Mouse (Mus musculus) ES-E14 (cell line): Measurements from ENCODE around the gene Tmem86b. TPM values are rescaled to one million over a fixed set of nuclear protein-coding genes. Genes with fewer than 3 reads are reported as not detected.

ENCODE experiments used
- DNase-seq: peaks from one replicate; pipeline ENCODE4 v3.0.0-alpha.2; 2013; ENCODE audit warnings: low read depth, low spot score
- H3K27ac ChIP-seq: 2 replicates; pipeline ENCODE4 v1.5.1; 2012; ENCODE audit warnings: low read depth, mild to moderate bottlenecking, low read length, moderate library complexity, mixed read lengths; ENCODE audit not compliant: poor library complexity, insufficient read depth, severe bottlenecking
- H3K36me3 ChIP-seq: 2 replicates; pipeline ENCODE4 v1.6.1; 2012; ENCODE audit warnings: mild to moderate bottlenecking, low read length, moderate library complexity, mixed read lengths; ENCODE audit not compliant: control insufficient read depth, poor library complexity, insufficient read depth, severe bottlenecking
- H3K4me1 ChIP-seq, 2 experiments: fragments of 150-350 bp in 1 of 2; sonication (generic) in 1 of 2; 2 replicates each; pipeline ENCODE4 v1.6.1; 2012; ENCODE audit warnings: low read length in 2 of 2, mild to moderate bottlenecking in 1 of 2, mixed read lengths in 1 of 2; ENCODE audit not compliant: control insufficient read depth in 2 of 2, insufficient read depth in 2 of 2, poor library complexity in 1 of 2
- H3K4me3 ChIP-seq, 2 experiments: fragments of 150-350 bp in 1 of 2; sonication (generic) in 1 of 2; 2 replicates each; pipeline ENCODE4 v1.5.1; 2012; ENCODE audit warnings: low read length in 2 of 2, low read depth in 1 of 2, mild to moderate bottlenecking in 1 of 2, mixed read lengths in 1 of 2; ENCODE audit not compliant: insufficient read depth in 1 of 2, poor library complexity in 1 of 2, severe bottlenecking in 1 of 2
- H3K9ac ChIP-seq: 2 replicates; pipeline ENCODE4 v1.6.1; 2012; ENCODE audit warnings: low read depth, mild to moderate bottlenecking, low read length, mixed read lengths; ENCODE audit not compliant: poor library complexity, insufficient read depth, severe bottlenecking
- H3K9me3 ChIP-seq: fragments of 150-350 bp; sonication (generic); 2 replicates; pipeline ENCODE4 v1.6.1; 2012; ENCODE audit warnings: low read depth, mild to moderate bottlenecking, low read length; ENCODE audit not compliant: control insufficient read depth, insufficient read depth
- CHD2 ChIP-seq: IDR thresholded peaks from 2 replicates; pipeline ENCODE4 v1.6.1; 2014; ENCODE audit warnings: mild to moderate bottlenecking, low read depth, low read length, inconsistent platforms
- HCFC1 ChIP-seq: IDR thresholded peaks from 2 replicates; pipeline ENCODE4 v1.6.1; 2012; ENCODE audit warnings: low read length, inconsistent platforms, borderline replicate concordance; ENCODE audit not compliant: insufficient read depth
- MAFK ChIP-seq: IDR thresholded peaks from 2 replicates; pipeline ENCODE4 v1.6.1; 2014; ENCODE audit warnings: mild to moderate bottlenecking, low read depth, low read length, inconsistent platforms; ENCODE audit not compliant: insufficient read depth
- ZC3H11A ChIP-seq: IDR thresholded peaks from 2 replicates; pipeline ENCODE4 v1.6.1; 2012; ENCODE audit warnings: low read depth, mild to moderate bottlenecking, inconsistent platforms, low read length, borderline replicate concordance
- ZNF384 ChIP-seq: IDR thresholded peaks from 2 replicates; pipeline ENCODE4 v1.6.1; 2012; ENCODE audit warnings: low read depth, low read length, inconsistent platforms
- in situ Hi-C, 2 experiments: fragments of 600-800 bp; cut with MboI; formaldehyde crosslinking; loops; one replicate each; pipeline ENCODE4 v1.15.1; 2025; ENCODE audit warnings: low sequenced_read_pairs in 2 of 2, inconsistent platforms in 1 of 2; ENCODE audit not compliant: unreplicated experiment in 2 of 2
- total RNA-seq: library from RNA; depleted of rRNA; stranded (reverse); fragments of 300-350 nt; gene quantifications from 2 replicates; pipeline ENCODE4 v1.2.3, GENCODE M21; 2012

The Tmem86b gene
- total RNA-seq, 1 experiment, result 8.1 TPM

DNA sequence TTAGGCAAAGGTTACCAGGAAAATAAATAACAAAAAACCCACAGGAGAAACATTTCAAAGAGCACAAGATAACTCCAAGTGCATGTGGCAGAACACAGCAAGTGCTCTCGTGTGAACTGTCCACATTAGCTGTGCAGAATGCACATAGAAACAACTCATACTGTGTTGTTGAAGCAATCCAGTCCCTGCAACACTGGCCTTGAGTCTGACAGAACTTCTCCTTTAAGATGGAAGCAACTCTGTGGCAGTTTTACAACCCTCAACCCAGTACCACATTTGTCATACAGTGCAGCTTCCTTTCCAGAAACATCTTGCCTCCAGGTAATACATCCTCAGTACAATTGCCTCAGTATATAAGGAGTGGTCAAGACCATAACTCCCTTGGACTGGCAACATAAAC lies 25.6 kb upstream of the Tmem86b start:
- Histone ChIP-seq H3K9me3 (no peaks in the 10 kb centered on the region), H3K36me3 (peaks cover 6% of the 10 kb centered on the region; the same call in 1 of the 2 replicates), H3K4me3 (no peak overlapping the region), H3K27ac (no peak overlapping the region), H3K9ac (no peak overlapping the region), H3K4me1 (peaks cover 2 to 11% of the 10 kb centered on the region in 2 experiments; a peak in 2 of 4 replicates)
- DNase-seq, result no peak
- in situ Hi-C loops, result no loop called here
- TF ChIP-seq MAFK (no peak), HCFC1 (no peak), ZC3H11A (no peak), ZNF384 (no peak), CHD2 (no peak)

- TF ChIP-seq CHD2 (no peak), ZNF384 (no peak), ZC3H11A (no peak), MAFK (no peak), HCFC1 (no peak)
- no peak overlapping the region for H3K9ac ChIP-seq
- no peak overlapping the region for H3K27ac ChIP-seq
- in situ Hi-C loops, result no loop called here
- DNase-seq, result no peak
- H3K36me3 ChIP-seq, result peaks cover 6% of the 10 kb centered on the region; the same call in 1 of the 2 replicates
- peaks cover 2 to 14% of the 10 kb centered on the region in 2 experiments; a peak in 2 of 4 replicates for H3K4me1 ChIP-seq
- no peak overlapping the region for H3K4me3 ChIP-seq
- no peaks in the 10 kb centered on the region for H3K9me3 ChIP-seq
These were observed 24.7 kb upstream of the Tmem86b start for GRCm38 (mm10) chr7:4655916-4656315.

DNA sequence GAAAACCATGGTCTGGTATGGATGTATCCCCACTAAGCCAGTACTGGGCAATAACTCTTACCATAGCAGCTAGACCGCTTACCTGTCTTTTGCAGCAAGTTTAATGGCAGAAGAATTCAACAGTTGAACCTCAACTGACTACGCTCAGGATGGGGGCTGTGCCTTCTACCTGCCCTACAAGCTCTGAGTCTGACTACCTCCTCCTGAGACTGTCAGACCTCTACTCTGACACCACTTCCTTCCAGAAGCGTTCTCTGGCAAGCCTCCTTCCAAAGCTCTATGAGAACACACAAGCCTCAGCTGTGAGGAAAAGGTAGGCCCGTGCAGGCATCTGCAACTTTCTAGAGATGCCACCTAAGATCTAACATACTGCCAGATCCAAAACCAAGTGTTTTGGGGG lies 24.2 kb upstream of the Tmem86b start:
- in situ Hi-C loops, result no loop called here
- no peak for DNase-seq
- no peak overlapping the region for H3K4me3 ChIP-seq
- H3K9me3 ChIP-seq, result no peaks in the 10 kb centered on the region
- peaks cover 2 to 14% of the 10 kb centered on the region in 2 experiments; a peak in 2 of 4 replicates for H3K4me1 ChIP-seq
- H3K36me3 ChIP-seq, result peaks cover 6% of the 10 kb centered on the region; the same call in 1 of the 2 replicates
- no peak overlapping the region for H3K9ac ChIP-seq
- no peak overlapping the region for H3K27ac ChIP-seq
- no peak for TF ChIP-seq HCFC1
- TF ChIP-seq CHD2, result no peak
- no peak for TF ChIP-seq MAFK
- TF ChIP-seq ZC3H11A, result no peak
- TF ChIP-seq ZNF384, result no peak

DNA sequence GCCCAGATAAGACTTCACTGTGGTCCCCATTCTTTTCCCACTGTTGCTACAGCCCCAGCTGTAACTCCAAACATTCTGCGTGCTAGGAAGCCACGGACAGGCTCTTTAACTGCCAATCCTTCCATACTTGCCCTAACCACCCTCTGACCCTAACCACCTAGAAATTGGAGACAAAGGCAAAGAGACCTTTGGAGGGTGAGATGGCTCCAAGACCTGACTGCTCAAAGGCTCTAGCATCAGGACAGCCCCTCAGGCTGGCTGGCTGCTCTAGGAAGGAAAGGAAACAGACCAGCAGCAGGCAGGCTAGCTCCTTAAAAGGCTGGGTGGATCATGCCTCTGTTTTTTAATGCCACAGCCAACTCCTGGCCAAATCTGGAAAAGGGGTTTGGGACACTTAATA lies 23.0 kb upstream of the Tmem86b start:
- Histone ChIP-seq H3K27ac (no peak overlapping the region), H3K36me3 (peaks cover 6% of the 10 kb centered on the region; the same call in 1 of the 2 replicates), H3K9me3 (no peaks in the 10 kb centered on the region), H3K9ac (no peak overlapping the region), H3K4me1 (peaks cover 2 to 14% of the 10 kb centered on the region in 2 experiments; a peak in 1 of 4 replicates), H3K4me3 (no peak overlapping the region)
- TF ChIP-seq ZC3H11A, result no peak
- TF ChIP-seq HCFC1, result no peak
- TF ChIP-seq ZNF384, result no peak
- no peak for TF ChIP-seq CHD2
- TF ChIP-seq MAFK, result no peak
- in situ Hi-C loops, result no loop called here
- no peak for DNase-seq

GRCm38 (mm10) chr7:4653780-4654179 lies 22.6 kb upstream of the Tmem86b start:
- peaks cover 6% of the 10 kb centered on the region; the same call in 1 of the 2 replicates for H3K36me3 ChIP-seq
- no peak overlapping the region for H3K27ac ChIP-seq
- no peak overlapping the region for H3K9ac ChIP-seq
- in situ Hi-C loops, result no loop called here
- DNase-seq, result no peak
- no peaks in the 10 kb centered on the region for H3K9me3 ChIP-seq
- no peak overlapping the region for H3K4me3 ChIP-seq
- TF ChIP-seq HCFC1 (no peak), ZNF384 (no peak), CHD2 (no peak), ZC3H11A (no peak), MAFK (no peak)
- peaks cover 2 to 14% of the 10 kb centered on the region in 2 experiments; a peak in 1 of 4 replicates for H3K4me1 ChIP-seq
